Mouse (Mus musculus) heart, adult 18-20 months (tissue): ENCODE data around the gene Smim23. TPM values are rescaled to one million over a fixed set of nuclear protein-coding genes. Genes with fewer than 3 reads are reported as not detected.

Experiments
- DNase-seq, 2 experiments: peaks; one replicate each; pipeline ENCODE4 v3.0.0; 2021 to 2022; ENCODE audit warnings: mixed read lengths in 1 of 2
- total RNA-seq, 2 experiments: library from RNA; stranded (reverse); gene quantifications; 2 replicates each; pipeline ENCODE4 v1.2.3; 2021

Smim23 gene
- total RNA-seq, 2 experiments from 2014 or later = not detected

GRCm38 (mm10) chr11:32780747-32781536 is 43.5 kb downstream of the Smim23 start:
- DNase-seq = no peak

DNA sequence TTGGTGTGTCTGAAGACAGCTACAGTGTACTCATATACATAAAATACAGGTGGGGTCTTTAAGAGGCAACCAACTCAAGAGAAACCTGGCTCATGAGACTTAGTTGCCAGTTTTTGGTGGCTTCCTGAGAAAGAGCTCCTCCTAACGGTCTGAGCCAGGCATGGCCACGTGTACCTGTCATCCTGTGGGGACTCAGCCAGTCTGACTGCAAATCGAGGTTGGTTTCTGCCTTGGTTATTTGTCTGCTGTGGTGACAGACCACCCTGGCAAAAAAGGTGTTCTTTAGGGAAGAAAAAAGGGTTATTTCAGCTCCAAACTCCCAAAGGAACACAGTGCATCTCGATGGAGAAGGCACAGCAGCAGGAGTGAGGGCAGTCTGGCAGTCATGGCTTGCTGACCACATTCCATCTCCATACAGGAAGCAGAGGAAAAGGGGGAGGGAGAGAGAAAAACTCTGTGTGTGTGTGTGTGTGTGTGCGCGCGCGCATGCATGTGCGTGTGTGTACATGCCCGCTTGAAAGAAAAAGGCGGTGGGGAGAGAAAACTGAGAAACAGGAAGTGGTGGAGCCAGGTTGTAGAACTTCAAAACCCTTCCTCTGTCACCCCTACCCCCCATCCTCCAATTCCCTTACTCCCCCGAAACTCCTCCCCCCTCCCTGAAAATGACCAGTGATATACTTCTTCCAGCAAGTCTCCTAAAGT is 55.6 kb downstream of the Smim23 start:
- no peak for DNase-seq

Other genes starting within 250 kb of the Smim23 start
- gene Fbxw11, start 181.9 kb downstream of the Smim23 start, total RNA-seq = 10 to 100 TPM; 47.4 to 52.1 TPM